Mouse (Mus musculus) liver, adult 2 months (tissue): ENCODE measurements around the gene Ric1.

ENCODE experiments used
- CTCF ChIP-seq: fragments of 200-500 bp; IDR thresholded peaks from 2 replicates; pipeline ENCODE4 v1.5.1; 2011; ENCODE audit warnings: low read depth, low read length, control low read depth
- POLR2A ChIP-seq: fragments of 200-500 bp; IDR thresholded peaks from 2 replicates; pipeline ENCODE4 v1.6.1; 2011; ENCODE audit warnings: low read length, control low read depth; ENCODE audit not compliant: insufficient read depth; ENCODE audit errors: extremely low read depth

- TF ChIP-seq CTCF (no peak), POLR2A (no peak)
These were observed 29.0 kb downstream of the Ric1 start for GRCm38 (mm10) chr19:29551128-29551527.
